Mouse (Mus musculus) thymus, postnatal 0 days (tissue): ENCODE measurements around the gene Hoxb8. TPM values are rescaled to one million over a fixed set of nuclear protein-coding genes. Genes with fewer than 3 reads are reported as not detected.

Experiments
- DNase-seq: peaks from one replicate; pipeline ENCODE4 v3.0.0-alpha.2; 2015; ENCODE audit warnings: low spot score
- polyA plus RNA-seq: library from polyadenylated mRNA; unstranded; fragments of >200 nt; fragmentation: Nextera tagmentation; extraction: Ambion mirVana; gene quantifications from 2 replicates; pipeline ENCODE4 v1.2.1, GENCODE M21; 2015

The Hoxb8 gene
- polyA plus RNA-seq, 1 experiment from 2014 or later, result not detected

DNA sequence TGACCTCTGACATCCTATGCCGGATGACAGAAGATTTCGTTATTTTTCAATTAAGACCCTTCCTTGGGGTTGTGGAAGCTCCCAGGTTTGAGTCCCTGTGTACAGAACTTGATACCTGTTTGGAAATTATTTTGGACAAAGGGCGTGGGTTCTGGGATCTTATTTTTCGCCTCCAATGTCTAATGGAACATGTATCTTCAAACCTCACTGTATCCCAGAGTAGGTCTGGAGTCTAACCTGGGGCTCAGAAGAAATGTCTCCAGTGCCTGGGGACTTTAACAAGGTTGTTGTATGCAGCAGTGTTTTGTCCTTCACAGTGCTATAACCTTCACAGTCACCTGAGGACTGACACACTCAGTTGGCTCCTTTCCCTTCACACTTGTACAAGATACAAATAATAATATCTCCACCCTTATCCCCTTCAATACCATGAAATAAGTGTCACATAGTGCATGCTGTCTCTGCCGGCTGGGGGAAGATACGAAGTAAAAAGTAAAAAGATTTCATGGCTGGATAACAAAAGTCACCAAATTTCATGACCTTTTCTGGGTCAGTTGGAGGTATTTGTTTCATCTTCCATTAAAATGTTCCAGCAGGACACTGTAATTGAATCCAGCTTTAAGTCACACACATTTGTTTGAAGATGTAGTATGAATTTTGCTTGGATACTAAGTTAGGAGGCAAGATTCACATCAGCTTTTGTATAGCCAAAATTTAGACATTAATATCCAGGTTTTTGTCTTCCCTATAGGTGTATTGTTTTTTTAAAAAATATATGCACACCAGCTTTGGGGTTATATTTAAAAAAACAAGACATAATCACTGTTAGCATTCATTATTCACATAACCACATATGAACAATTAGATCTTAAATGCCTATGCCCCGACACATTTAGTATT is 14.4 kb upstream of the Hoxb8 start:
- no peak for DNase-seq

DNA sequence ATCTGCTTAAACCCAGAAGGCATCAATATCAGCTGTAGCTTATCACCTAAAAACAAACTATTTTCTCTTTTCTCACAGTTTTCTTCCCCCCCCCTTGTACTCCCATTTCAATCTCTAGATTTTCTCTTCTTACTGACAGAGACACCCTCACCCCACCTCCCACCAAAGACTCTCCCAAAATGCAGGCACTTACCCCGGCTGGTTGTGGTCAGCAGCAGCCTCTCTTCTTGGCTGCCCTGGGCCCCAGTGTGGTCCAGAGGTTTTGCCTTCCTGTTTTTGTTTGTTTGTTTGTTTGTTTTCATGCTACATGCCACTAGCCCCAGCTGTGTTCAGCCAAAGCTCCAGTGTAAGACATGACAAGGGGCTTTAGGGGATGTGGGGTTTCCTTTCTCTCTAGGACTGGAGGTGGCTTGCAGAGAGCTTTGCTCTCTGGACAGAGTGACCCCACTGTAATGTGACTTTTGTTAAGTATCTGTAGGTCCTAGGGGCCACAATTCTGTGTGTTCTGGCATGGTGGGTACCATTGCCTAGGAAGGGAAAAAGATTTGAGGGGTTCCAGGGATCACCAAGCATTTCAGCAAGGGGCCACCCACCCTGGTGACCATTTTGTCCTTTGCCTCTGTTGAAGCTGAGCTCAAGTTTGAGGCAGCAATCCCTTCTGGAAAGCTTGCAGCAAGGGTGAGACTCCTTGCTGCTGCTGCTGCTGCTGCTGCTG is 13.5 kb upstream of the Hoxb8 start:
- DNase-seq, result no peak

DNA sequence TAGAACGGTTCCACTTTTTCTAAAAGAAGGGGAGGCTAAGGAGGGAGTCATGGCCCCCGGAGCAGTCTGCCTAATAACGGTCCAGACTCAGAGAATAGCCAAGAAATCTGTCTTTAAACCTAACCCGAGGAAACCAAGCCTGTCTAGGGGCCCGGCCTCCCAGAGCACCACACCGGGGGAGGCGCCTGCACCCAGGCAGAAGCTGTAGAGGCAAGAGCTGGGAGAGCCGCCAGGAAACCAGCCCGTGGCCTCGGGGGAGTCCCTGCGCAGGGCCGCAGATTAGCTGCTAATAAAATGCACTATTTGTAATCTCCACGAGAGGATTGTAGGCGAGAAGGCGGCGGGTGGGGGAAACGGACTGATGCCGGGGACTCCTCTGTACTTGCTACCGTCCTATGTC is 11.8 kb upstream of the Hoxb8 start:
- DNase-seq, result no peak

DNA sequence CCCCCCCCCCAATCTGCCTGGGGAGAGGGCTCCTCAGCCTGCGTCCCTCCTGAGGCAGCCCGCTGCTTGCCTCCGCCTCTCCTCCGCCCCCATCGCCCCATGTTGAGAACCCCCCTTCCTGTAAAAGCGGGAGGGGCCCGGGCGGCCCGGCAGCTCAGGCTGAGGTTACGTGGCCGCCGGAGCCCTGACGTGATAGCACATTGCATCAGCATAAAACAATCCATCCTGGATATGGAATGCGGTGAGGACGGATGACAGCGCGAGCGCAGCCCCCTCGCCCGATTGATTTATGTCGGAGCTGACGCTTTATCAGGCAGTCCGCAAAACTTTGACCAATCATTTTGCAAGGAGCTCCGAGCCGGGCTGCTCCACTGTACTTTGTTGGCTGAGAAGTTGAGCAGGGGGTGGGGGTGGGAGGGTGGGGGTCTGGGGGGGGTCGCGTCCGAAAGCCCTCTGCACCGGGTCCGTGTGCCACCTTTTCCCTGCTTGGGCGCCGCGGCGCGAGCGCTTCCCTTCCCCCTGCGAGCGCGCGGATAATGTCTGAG is 10.6 kb upstream of the Hoxb8 start, which contains the start of gene Hoxb9:
Gene Hoxb9, plus strand, starts transcription at position 462 of the 545 bp plus-strand sequence.
- DNase-seq, result no peak

DNA sequence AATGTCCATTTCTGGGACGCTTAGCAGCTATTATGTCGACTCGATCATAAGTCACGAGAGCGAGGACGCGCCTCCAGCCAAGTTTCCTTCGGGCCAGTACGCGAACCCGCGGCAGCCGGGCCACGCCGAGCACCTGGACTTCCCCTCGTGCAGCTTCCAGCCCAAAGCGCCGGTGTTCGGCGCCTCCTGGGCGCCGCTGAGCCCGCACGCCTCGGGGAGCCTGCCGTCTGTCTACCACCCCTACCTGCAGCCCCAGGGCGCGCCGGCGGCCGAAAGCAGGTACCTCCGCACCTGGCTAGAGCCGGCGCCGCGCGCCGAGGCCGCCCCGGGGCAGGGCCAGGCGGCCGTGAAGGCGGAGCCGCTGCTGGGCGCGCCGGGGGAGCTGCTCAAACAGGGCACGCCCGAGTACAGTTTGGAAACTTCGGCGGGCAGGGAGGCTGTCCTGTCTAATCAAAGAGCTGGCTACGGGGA is 10.1 kb upstream of the Hoxb8 start:
- no peak for DNase-seq

DNA sequence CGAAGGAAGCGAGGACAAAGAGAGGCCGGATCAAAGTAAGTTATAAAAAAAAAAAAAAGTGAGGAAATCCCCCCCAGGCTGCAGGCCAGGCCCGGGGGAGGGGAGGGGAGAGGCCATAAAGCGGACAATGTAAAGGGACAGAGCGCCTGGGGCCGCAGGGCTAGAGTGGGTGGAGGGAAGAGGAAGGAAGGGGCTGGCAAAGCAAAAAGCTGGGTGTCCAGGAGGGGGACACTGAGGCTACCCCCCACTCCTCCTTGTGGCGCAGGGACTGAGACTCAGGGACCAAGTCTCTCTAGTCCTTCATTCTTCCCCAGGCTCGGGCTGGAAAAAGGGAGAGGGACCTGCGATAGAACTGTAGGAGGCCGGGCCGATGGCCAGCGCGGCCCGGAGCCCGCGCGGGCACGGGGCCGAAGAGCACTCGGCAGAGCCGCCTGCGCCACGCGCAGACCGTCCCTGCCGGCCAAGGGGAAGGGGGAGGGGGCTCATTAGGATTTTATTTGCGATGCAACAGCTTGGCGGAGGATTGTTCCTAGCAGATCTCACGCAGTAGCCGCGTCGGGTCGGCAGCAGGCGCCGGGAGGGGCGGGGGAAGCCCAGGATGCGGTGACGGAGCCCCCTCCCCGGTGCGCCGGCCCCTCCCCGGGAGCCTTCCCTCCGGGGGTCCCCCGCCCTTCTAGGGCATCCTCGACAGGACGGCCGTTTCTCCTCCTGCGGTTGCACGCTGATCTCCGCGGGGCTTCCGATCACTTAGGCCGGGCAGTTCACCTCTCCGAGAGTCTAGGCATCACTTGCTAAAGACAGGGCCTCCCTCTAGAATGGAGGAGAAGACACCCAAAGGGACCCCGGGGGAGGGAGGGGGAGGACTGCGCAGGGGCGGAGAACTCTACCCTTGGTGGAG is 9.4 kb upstream of the Hoxb8 start:
- DNase-seq, result no peak

DNA sequence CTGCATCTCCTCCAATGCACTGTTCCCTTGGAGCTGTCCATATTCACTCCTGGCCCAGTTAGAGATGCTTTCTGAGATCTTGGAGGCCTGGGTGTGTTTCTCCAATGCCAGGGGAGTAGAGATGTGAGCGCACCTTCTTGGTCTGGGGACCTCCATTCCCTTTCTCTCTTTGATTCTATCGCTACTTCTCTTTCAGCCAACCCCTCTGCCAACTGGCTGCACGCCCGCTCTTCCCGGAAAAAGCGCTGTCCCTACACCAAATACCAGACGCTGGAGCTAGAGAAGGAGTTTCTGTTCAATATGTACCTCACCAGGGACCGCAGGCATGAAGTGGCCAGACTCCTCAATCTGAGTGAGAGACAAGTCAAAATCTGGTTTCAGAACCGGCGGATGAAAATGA is 7.3 kb upstream of the Hoxb8 start:
- DNase-seq, result no peak

DNA sequence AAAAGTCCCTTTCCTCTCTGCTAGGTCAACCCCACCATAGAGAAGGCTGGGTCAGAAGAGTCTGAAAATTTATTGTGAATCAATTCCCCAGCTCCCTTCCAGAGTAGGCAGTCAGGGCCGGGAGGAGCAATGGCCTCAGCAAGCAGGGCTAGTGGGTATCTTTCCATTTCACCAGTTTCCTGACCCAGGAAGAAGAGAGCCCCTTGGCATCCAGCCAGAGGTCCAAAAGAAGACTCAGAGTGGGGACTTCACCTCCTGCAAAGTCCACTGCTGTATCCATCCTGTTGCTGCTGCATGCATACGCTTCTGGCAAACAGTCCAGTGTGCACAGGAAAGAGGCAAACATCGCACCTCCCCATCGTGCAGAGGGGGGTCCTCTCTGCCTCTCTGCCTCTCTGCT is 5.8 kb upstream of the Hoxb8 start:
- no peak for DNase-seq

DNA sequence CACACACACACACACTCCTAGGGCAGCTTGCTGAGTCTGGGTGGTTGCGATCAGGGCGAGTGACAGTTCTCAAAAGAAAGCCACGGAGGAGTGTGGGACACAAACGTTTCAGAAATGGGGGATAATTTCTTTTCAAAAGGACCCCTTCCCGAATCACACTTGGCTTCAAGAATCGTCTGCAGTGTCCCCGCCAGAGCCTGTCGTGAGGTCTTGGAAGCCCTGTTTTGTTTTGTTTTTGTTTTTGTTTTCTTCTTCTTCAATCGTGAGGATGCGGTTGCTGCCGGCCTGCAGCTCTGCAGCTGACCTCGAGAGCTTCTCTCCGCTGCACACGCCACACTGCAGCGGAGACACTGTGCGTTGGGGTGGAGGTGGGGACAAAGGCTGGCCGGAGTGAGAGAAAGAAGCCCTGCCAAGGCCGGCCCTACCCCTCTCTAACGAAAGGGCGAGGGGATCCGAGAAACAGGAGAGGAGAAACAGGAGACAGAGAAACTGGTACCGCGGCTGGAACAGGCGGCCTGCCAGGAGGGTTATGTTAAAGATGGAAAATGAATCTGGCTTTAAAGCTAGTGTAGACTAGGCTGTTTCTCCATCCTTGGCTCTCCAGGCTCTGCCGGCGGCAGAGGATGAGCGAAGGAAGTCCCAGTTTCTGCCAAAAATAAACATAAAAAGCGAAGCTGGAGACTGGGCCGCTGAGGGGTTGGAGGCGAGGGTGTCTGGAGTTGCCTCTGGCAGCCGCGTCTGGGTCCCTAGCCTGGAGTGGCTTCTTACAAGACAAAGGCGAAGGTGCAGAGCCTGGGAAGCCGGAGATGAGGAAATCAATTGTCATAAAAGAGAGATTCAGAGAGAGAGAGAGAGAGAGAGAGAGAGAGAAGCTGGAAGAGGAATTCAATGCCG is 4.3 kb upstream of the Hoxb8 start:
- no peak for DNase-seq

DNA sequence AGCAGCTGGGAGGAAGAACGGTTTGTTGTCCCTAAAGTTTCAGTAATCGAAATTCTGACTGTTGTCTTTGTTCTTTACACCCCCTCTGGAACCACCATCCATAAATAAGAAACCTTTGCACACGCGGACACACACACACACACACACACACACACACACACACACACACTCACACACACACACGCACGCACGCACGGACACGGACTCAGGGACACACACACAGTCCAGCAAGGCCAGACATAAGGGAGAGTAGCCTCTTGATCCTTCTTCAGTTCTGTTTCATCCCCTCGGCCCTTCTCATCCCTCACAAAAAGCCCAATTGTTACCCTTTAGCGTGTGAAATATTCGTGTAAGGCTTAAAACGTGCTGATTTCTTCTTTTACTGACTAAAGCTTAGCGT is 3.4 kb upstream of the Hoxb8 start:
- DNase-seq, result no peak

DNA sequence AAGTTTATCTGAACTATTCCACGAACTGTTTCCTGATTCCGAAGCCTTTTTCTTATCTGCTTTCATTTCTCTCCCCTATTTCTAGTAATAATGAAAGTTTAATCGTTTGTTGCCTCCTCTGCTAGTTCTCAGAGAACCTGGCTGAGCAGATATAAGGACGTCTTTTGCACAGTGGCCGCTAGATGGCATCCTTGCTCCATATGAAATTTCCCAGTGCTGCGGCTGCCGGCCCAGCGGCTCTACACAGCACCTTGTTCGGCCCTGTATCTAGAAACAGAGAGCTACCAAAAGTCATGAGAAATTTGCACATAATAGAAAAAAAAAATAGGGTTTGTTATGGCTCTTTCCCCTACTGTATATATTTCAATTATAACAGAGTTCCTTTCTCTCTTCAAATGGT is 2.9 kb upstream of the Hoxb8 start:
- peak; percentile 81 for DNase-seq

DNA sequence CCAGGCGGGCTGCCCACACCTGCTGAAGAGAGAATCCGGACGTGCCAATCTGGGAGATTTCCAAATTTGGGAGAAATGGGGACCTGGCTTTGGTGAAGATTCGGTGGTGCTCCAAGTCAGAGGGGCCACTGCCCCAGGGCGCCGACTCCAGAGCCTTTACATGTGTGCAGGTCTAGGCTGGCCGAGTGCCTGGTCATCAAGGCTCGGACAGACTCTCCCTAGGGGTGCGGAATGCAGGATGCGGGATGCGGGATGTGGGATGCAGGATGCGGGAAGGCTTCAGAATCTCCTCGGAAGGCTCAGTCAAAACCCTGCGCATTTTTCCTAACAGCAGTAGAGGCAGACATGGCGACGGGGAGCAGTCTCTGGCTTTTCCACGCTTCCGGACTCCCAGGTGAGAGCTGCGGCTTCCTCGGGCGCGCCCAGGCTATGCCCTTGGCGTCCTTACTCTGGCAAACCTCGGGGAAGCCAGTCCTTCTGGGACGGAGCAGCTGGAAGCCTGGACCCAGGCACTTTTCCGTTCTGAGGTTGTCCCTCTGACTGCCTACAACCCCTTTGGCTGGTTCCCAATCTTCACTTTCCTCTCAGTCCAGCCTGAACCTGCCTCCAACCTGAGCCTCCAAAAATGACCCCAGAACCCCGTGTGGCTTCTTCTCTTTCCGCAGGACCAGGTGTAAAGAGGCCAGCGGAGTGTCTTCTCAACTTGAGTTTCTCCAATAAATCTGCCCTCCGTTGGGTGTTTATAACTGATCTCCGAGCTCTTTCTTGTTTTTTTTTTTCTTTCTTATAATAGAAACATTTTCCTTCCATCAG is 2.1 kb upstream of the Hoxb8 start:
- DNase-seq, result no peak

DNA sequence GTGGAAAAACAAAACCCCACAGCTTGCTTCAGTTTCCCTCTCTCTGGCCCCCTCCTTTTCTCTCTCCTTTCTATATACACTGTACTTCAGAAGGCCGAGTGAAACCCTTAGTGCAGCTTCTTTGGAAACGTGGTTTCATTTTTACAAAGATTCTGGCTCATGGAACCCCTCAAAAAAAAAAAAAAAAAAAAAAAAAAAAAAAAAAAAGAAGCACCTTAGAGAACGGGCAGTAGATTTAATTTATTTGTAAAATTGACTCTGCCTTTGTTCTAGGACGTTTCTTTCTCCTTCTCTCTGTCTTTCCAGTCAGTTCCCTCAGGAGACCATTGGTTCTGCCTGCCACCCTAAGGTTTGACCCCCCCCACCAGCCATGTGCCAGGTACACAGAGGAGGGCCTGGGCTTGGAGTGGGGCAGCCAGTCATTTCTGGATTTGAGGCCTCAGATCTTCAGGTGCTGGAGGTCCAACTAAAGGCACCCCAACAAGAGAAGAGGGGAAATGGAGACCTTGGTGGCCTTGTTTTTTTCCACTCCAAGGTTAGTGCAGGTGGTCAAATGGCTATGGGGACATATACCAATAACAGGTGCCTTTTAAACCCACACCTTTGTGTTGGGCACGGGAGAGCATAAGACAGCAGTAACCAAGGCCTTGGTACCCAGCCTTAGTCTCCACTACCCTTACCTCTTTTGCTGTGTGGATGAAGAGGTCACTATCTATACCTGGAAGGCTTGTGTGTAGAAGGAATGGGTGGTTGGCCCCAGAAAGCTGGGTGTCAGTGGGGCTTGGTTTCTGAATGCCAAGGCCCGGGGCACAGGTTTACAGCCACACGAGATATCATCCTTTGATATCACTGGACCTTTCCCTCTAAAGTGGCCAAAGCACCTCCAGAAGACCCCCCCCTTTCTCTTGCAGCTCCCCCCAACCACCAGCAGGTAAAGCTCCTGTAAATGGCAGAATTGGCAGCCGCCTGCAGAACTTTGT is 1.0 kb upstream of the Hoxb8 start:
- DNase-seq, result no peak

DNA sequence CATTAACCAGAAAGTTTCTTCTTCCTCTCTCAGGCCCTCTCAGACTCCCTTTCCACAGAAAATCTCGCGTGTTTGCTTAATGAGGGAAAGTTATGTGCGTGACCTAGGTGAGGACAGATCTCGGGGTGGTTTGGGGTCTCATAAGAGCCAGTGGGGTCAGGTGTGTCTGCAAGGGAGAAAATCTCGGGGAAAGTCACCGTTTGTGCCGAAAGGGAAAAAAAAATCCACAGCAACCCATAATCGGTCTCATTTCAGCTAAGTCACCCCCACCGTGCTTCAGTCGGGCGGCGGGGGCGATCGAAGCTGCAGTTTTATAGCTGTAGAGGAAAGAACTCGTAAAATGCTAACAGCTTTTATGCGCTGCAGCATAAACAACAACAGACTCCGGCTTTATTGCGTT is 309 bp upstream of the Hoxb8 start:
- no peak for DNase-seq

DNA sequence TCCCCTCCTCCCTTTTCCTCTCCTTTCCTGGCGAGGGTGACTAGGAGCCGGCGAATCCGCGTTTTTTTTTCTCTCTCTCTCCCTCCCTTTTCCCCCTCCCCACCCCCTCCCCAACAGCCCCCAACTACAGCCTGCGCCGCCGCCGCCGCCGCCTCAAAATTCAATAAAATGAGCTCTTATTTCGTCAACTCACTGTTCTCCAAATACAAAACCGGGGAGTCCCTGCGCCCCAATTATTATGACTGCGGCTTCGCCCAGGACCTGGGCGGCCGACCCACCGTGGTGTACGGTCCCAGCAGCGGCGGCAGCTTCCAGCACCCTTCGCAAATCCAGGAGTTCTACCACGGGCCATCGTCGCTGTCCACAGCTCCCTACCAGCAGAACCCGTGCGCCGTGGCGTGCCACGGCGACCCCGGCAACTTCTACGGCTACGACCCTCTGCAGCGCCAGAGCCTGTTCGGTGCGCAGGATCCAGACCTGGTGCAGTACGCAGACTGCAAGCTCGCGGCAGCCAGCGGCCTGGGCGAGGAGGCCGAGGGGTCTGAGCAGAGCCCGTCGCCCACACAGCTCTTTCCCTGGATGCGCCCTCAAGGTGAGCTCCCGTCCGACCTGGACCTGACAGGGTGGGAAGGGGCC is 1.2 kb downstream of the Hoxb8 start:
- DNase-seq, result no peak

DNA sequence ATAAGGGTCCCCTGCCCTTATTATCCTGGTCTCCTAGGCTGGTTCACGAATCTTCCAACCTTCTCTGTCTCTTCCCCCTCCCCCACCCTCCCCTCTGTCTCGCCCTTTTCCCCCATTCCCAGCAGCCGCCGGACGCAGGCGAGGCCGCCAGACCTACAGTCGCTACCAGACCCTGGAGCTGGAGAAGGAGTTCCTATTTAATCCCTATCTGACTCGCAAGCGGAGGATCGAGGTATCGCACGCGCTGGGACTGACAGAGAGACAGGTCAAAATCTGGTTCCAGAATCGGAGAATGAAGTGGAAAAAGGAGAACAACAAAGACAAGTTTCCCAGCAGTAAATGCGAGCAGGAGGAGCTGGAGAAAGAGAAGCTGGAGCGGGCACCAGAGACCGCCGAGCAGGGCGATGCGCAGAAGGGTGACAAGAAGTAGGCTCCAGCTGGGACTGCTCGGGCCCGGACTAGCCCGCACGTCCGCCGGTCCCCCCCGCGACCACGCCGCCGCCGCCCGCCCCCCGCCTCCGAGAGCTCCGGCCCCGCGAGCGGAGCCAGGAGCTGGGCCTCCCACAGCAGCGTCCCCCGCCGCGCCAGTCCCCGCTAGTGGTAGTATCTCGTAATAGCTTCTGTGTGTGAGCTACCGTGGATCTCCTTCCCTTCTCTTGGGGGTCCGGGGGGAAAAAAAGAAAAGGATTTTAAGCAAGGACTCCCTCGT is 2.5 kb downstream of the Hoxb8 start:
- DNase-seq, result peak; percentile 29
